ENCODE assay signal across 8 mouse cellular contexts in genomic region chr3:89458965-89459807, GRCm38 (mm10). TPM values are rescaled to one million over a fixed set of nuclear protein-coding genes. Genes with fewer than 3 reads are reported as not detected.
A peak's percentile ranks its signal among the peaks of the same experiment; 100 is the strongest.
DNase-seq lines count a peak whose midpoint lies in the region; ATAC-seq and TF ChIP-seq lines count a peak whose summit lies in the region.

No protein-coding gene starts in this region.

- TF ChIP-seq CTCF in cortical plate, adult 2 months (IDR thresholded peaks at IDR 0.05; ENCODE audit: extremely low read depth, insufficient read depth, low read length) = no peak

- H3K4me1 ChIP-seq in cortical plate, adult 2 months (ENCODE audit: control insufficient read depth, insufficient read depth, low read length) = no peaks in the 10 kb centered on the region

- peak; percentile 83 for ATAC-seq in megakaryocyte, adult 5-6 weeks (ENCODE audit: poor library complexity, severe bottlenecking)

- H3K4me3 ChIP-seq in cortical plate, adult 2 months (ENCODE audit: insufficient read depth, low read length) = peak overlapping the region; percentile 48

- DNase-seq in adipocyte (ENCODE audit: low spot score) = peak; percentile 93
- peak; percentile 93 for DNase-seq in gastrocnemius, postnatal 10 days
- peak; percentile 98 for DNase-seq in induced T-regulatory cell, adult 2 months (ENCODE audit: low read depth)
- peak; percentile 83 to 84 for DNase-seq in left cerebral cortex, adult 8-10 months (ENCODE audit: low spot score in 2 of 2)
- peak; percentile 91 for DNase-seq in right cerebral cortex, adult 18-20 months
- peak; percentile 61 for DNase-seq in urinary bladder, adult 2 months (ENCODE audit: low spot score)

- no peak overlapping the region; the same call in 1 of the 2 replicates for H3K27ac ChIP-seq in cortical plate, adult 2 months (ENCODE audit: insufficient read depth, low read length)

- peak; percentile 85 for TF ChIP-seq POLR2A in cortical plate, adult 2 months (IDR thresholded peaks at IDR 0.05; ENCODE audit: extremely low read depth, insufficient read depth, low read length)

RNA-seq across cellular contexts. Expression of gene Pmvk, which starts 4.8 kb away (rescaled TPM):
- polyA plus RNA-seq in cortical plate, adult 2 months (2012; rRNA removed) = 71.8 and 71.9 TPM in 2 replicates
- 1 to 10 TPM; 9.8 to 9.9 TPM for total RNA-seq in gastrocnemius, postnatal 10 days (2021)
- total RNA-seq in left cerebral cortex, adult 8-10 months (2022) = 10 to 100 TPM; 29.0 to 37.4 (median 31.7) TPM
- 13.7 and 14.2 TPM in 2 replicates for total RNA-seq in megakaryocyte, adult 5-6 weeks (2015)
- total RNA-seq in megakaryocyte, adult 5-6 weeks (2017) = 16.2 and 22.4 TPM in 2 replicates
- polyA plus RNA-seq in urinary bladder, adult 2 months (2012; rRNA removed) = 21.5 and 23.3 TPM in 2 replicates

RNA-seq across cellular contexts. Expression of gene Pbxip1, which starts 22.7 kb away (rescaled TPM):
- polyA plus RNA-seq in cortical plate, adult 2 months (2012; rRNA removed) = 38.0 and 39.9 TPM in 2 replicates
- total RNA-seq in gastrocnemius, postnatal 10 days (2021) = 100 to 1,000 TPM; 155 to 167 TPM
- total RNA-seq in left cerebral cortex, adult 8-10 months (2022) = 10 to 100 TPM; 33.6 to 51.4 (median 41.9) TPM
- 15.5 and 19.9 TPM in 2 replicates for total RNA-seq in megakaryocyte, adult 5-6 weeks (2015)
- total RNA-seq in megakaryocyte, adult 5-6 weeks (2017) = 33.1 and 39.6 TPM in 2 replicates
- polyA plus RNA-seq in urinary bladder, adult 2 months (2012; rRNA removed) = 167 and 208 TPM in 2 replicates

RNA-seq across cellular contexts. Expression of gene Pygo2, which starts 29.2 kb away (rescaled TPM):
- 43.4 and 47.2 TPM in 2 replicates for polyA plus RNA-seq in cortical plate, adult 2 months (2012; rRNA removed)
- 10 to 100 TPM; 15.9 to 22.2 TPM for total RNA-seq in gastrocnemius, postnatal 10 days (2021)
- total RNA-seq in left cerebral cortex, adult 8-10 months (2022) = 10 to 100 TPM; 44.0 to 57.4 (median 48.8) TPM
- total RNA-seq in megakaryocyte, adult 5-6 weeks (2015) = 23.2 and 28.2 TPM in 2 replicates
- 11.2 and 18.2 TPM in 2 replicates for total RNA-seq in megakaryocyte, adult 5-6 weeks (2017)
- 34.0 and 38.0 TPM in 2 replicates for polyA plus RNA-seq in urinary bladder, adult 2 months (2012; rRNA removed)

RNA-seq across cellular contexts. Expression of gene Shc1, which starts 40.9 kb away (rescaled TPM):
- 17.5 and 18.0 TPM in 2 replicates for polyA plus RNA-seq in cortical plate, adult 2 months (2012; rRNA removed)
- total RNA-seq in gastrocnemius, postnatal 10 days (2021) = 10 to 100 TPM; 50.0 to 57.8 TPM
- 10 to 100 TPM; 15.1 to 18.7 (median 17.3) TPM for total RNA-seq in left cerebral cortex, adult 8-10 months (2022)
- 42.9 and 51.6 TPM in 2 replicates for total RNA-seq in megakaryocyte, adult 5-6 weeks (2015)
- 52.4 and 55.1 TPM in 2 replicates for total RNA-seq in megakaryocyte, adult 5-6 weeks (2017)
- polyA plus RNA-seq in urinary bladder, adult 2 months (2012; rRNA removed) = 85.7 and 87.7 TPM in 2 replicates

RNA-seq across cellular contexts. Expression of gene Cks1b, which starts 41.0 kb away (rescaled TPM):
- 5.2 and 5.4 TPM in 2 replicates for polyA plus RNA-seq in cortical plate, adult 2 months (2012; rRNA removed)
- 10 to 100 TPM; 19.7 to 22.3 TPM for total RNA-seq in gastrocnemius, postnatal 10 days (2021)
- total RNA-seq in left cerebral cortex, adult 8-10 months (2022) = 1 to 10 TPM; 2.4 to 3.5 (median 2.8) TPM
- total RNA-seq in megakaryocyte, adult 5-6 weeks (2015) = 157 and 174 TPM in 2 replicates
- total RNA-seq in megakaryocyte, adult 5-6 weeks (2017) = 126 and 134 TPM in 2 replicates
- 21.7 and 29.6 TPM in 2 replicates for polyA plus RNA-seq in urinary bladder, adult 2 months (2012; rRNA removed)
